Mouse (Mus musculus) CH12.LX (cell line): ENCODE measurements around the gene Pxk.

Experiments
- ELF1 ChIP-seq: IDR thresholded peaks from 2 replicates; pipeline ENCODE4 v1.6.1; 2014; ENCODE audit warnings: low read depth, mild to moderate bottlenecking, inconsistent platforms, low read length, improper control_type of control experiment
- SIN3A ChIP-seq: IDR thresholded peaks from 2 replicates; pipeline ENCODE4 v1.6.1; 2012; ENCODE audit warnings: low read length, improper control_type of control experiment, inconsistent platforms

- TF ChIP-seq ELF1 = no peak
- TF ChIP-seq SIN3A = no peak; the same call in 1 of the 2 replicates
Observed at GRCm38 (mm10) chr14:8114756-8115155, 16.7 kb downstream of the Pxk start.
